Mouse (Mus musculus): ENCODE results near the gene Drd4. TPM values are rescaled to one million over a fixed set of nuclear protein-coding genes. Genes with fewer than 3 reads are reported as not detected.
A peak's percentile ranks its signal among the peaks of the same experiment; 100 is the strongest.

Drd4 gene
- total RNA-seq, 2 experiments from 2014 or later, result 0.45 to 0.55 TPM

DNA sequence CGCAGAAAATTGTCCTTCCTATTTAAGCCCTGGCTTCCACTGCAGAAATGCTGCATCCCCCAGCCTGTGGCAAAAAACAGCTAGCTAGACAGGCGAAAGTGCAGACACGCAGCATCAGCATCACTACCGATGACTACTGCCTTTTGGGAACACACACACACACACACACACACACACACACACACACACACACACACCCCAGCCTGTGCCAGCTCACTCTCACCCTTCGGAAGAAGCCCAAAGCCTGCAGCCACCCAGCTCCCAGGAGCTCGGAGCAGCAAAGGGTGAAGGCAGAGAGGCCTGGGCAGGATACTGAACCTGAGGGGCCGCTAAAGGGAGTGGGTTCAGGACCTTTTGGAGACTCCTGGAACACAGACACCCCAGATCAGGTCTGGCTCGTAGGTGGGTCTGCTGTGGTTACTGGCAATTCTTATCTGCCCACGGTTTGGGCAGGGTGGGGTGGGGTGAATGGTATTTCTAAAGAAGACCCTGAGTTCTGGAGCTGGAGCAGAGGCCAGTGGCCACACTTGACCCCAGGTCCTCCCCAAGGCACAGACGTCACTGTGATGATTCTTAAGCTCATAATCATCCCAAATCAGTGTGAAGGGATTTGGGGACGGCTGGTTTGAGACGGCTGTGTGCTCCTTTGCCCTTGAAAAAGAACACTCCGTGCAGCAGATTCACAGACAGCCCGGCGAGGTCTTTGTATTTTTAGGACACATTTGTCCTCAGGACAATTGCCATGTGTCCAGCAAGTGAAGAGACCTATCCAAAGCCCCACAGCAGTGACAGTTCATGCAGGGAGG, 980 bp downstream of the Drd4 start:
- no peak for DNase-seq (ENCODE audit: low spot score in 2 of 2)

DNA sequence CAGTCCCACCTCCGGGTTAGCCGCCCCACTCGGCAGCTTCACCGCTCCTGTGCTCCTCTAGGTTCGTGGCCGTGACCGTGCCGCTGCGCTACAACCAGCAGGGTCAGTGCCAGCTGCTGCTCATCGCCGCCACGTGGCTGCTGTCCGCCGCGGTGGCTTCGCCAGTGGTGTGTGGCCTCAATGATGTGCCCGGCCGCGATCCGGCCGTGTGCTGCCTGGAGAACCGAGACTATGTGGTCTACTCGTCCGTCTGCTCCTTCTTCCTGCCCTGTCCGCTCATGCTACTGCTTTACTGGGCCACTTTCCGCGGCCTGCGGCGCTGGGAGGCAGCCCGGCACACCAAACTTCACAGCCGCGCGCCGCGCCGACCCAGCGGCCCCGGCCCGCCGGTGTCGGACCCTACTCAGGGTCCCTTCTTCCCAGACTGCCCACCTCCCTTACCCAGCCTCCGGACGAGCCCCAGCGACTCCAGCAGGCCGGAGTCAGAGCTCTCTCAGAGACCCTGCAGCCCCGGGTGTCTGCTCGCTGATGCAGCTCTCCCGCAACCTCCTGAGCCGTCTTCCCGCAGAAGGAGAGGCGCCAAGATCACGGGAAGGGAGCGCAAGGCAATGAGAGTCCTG, 2.2 kb downstream of the Drd4 start:
- no peak for DNase-seq (ENCODE audit: low spot score in 2 of 2)

DNA sequence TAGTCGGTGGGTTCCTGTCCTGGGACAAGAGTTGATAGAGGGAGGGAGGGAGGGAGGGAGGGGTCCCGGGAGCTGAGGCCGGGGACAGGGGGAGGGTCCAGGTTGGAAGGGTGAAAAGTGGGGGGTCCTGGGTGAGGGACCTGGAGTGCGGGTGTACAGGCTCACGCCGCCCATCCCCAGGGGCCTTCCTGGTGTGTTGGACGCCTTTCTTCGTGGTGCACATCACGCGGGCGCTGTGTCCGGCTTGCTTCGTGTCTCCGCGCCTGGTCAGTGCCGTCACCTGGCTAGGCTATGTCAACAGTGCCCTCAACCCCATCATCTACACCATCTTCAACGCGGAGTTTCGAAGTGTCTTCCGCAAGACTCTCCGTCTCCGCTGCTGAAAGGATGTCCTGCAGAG, 2.7 kb downstream of the Drd4 start:
- DNase-seq (ENCODE audit: low spot score in 2 of 2), result no peak

DNA sequence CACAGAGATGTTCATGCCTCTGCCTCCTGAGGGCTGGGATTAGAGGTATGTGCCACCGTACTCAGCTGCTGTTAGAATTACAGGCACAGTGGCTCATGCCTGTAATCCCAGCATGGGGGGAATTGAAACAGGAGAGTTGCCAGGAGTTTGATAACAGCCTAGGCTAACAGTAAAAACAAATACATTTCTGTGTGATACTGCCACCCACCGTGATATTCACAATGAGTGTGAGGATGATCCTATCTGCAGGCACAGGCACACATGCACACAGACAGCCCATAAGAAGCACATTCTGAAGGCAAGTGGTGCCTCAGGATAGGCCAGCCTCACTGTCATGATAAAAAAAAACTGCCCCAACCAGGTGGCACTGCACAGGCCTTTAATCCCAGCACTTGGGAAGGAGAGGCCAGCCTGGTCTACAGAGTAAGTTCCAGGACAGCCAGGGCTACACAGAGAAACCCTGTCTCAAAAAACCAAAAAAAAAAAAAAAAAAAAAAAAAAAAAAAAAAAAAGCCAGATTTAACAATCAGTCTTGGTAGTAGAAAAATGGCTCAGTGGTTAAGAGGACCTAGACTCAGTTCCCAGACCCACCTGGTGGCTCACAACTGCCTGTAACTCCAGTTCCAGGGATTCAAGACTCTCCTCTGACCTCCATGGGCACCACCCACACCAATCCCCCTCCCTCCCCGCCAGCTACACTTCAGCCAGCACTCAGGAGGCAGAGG, 6.3 kb downstream of the Drd4 start:
- no peak for DNase-seq (ENCODE audit: low spot score in 2 of 2)

DNA sequence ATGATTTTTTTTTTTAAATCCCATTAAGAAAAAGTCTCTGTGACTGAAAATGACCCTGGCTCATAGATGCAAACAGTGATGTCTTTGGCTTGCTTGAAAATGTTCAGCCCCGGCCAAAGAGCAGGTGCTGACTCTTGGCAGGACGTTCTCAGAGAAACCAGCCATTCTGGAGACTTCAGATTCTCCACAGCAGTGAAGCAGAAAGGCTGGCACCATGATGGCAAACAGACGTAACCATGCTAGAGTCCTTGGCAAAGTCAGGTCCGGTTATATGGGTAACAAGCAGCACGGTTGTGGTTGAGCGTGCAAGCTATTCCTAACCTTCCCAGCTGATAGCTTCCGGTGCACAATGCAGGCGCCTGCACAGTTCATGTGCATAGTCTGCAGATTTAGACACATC, 7.4 kb downstream of the Drd4 start:
- no peak for DNase-seq (ENCODE audit: low spot score in 2 of 2)

DNA sequence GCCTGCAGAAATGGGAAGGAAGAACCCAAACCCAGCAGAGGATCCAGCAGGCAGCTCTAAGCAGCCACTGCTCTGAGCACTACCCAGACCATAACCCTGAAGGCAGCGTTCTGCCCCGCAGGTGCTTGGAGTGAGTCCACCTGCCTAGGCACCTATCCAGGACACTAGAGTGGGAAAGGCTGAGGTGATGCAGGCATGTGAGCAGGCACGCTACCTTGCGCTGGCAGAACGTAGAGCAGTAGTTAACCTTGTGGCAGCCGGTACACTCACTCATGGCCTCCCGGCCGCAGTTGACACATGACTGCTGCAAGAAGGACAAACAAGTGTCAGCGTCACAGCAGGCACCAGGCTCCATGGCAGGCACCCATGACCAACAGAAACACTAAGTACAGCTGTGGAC, 9.6 kb downstream of the Drd4 start:
- DNase-seq (ENCODE audit: low spot score in 2 of 2), result no peak

DNA sequence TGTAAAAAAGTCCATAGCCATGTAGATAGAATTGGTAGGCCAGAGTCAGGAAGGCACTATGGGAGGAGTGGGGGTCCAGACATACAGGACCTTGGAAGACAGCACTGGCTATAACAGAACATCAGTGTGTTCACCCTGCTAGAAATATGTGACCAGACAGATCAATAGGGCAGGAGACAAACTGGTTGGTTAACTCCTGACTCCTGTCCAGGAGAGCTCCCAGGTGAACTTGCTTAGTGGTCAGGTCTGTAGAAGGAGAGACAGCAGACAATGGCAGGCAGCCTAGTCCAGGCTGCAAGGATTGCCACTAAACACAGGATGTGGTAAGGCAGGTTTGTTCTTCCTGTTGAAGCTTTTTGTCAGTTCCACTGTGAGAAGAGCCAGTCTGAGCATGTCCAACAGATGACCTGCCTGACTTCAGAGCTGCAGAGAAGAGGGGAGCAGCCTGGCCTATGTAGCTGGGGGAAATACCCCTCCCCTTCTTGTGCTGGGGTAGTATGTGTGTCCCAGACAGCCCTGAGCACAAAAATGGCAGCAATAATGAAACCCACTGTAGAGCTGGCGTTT, 11.0 kb downstream of the Drd4 start:
- DNase-seq (ENCODE audit: low spot score in 2 of 2), result no peak

DNA sequence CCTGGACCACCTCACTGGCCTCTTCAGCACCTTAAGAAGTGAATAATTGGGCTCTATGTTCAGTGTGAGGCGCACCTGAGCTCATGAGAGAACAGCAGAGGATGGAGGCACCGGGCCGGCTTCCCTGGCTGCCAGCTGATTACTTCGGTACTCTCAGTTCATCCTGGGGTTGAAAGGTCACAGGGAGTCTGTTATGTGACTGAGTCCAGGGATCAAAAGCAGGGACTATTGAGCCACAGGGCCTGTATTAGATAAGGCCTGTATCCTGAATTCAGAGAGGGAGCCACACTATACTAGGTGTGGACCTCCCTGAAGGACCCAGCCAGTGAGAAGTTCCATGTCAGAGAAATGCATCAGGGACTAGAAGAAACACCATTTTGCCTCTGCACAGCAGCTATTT, 12.7 kb downstream of the Drd4 start:
- no peak for DNase-seq (ENCODE audit: low spot score in 2 of 2)

DNA sequence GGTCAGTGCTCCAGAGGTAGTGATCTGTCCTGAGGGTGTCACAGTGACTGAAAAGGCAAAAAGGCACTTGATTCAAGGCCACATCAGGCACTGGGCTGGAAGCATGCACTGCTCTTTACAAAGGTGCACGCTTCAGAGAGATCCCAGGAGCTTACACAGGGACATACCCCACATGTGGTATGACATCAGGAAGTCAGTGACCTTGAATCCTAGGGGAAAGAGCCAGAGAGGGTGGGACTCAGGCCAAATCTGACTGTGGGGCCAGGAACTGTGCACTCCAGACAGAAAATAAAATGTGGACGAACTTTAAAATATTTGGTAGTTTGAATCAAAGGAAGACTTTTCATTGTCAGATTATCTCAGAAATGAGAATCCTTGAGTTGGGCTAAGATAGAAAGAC, 22.6 kb downstream of the Drd4 start:
- DNase-seq (ENCODE audit: low spot score in 2 of 2), result no peak

DNA sequence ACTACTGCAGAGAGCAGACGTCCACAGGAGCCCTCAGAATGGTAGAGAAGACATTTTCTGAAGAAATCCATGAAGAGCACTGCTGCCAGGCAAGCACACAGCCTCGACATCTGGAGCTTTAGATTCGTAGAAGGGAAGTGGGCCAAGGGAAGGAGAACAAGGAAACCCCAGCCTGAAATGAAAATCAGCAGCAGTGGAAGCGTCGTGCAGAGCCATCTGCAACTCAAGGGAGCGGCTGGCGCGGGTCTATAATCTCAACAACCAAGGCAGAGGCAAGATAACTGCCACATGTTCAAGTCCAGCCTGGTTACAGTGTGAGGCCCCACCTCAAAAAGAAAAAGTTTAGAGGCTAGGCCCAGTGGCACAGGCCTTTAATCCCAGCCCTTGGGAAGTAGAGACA, 23.3 kb downstream of the Drd4 start:
- DNase-seq (ENCODE audit: low spot score in 2 of 2), result no peak

DNA sequence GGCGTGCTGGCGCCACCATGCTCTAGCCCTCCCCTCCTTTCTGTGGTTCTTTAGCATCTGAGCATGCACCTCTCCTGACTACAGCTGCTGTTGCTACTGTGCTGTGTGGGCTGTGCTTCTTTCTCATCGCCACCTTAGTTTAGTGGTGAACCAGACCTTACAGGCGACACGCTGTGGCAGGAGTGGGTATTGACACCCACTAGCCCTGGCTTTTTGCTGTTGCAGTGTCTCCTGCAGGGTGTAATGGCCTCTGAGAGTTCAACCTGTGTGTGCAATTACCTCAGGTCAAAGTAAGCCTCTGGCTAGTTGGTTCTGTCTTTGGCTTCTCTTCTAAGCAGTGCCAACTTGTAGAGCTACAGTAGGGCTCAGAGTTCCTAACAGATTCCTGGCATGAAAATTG, 24.2 kb downstream of the Drd4 start:
- DNase-seq (ENCODE audit: low spot score in 2 of 2), result no peak

DNA sequence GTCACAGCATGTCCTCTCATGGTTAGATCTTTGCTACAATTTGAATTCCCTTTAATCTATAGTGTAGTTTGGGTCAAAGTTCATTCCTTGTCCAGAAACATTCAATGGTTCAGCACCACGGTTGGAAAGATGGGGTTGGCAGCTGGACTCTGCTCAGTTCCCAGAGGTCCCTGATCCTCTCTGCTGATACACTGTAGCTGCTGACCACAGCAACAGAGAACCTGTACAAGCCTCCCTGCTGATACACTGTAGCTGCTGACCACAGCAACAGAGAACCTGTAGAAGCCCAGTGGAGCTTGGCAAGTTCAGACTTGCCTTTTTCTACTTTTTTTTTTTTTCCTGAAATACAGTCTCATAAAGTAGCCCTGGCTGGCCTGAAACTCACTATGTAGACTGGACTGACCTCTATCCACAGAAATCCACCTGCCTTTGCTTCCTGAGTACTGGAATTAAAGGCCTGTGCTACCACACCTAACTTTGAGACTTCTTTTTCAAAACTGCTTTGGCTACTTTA, 25.9 kb downstream of the Drd4 start:
- DNase-seq (ENCODE audit: low spot score in 2 of 2), result no peak

DNA sequence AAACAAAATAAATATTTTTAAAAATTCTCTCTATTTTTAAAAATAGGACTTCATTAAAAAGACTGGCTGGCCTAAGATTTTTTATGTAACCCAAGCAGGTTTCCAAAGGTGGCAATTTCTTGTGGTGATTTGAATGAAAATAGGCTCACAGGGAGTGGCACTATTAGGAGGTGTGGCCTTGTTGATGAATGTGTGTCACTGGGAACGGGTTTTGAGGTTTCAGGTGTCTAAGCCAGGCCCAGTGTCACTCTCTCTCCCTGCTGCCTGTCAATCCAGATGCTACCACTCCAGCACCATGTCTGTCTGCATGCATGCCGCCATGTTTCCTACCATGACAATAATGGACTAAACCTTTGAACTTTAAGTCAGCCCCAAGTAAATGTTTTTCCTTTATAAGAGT, 27.6 kb downstream of the Drd4 start:
- DNase-seq (ENCODE audit: low spot score in 2 of 2), result no peak

DNA sequence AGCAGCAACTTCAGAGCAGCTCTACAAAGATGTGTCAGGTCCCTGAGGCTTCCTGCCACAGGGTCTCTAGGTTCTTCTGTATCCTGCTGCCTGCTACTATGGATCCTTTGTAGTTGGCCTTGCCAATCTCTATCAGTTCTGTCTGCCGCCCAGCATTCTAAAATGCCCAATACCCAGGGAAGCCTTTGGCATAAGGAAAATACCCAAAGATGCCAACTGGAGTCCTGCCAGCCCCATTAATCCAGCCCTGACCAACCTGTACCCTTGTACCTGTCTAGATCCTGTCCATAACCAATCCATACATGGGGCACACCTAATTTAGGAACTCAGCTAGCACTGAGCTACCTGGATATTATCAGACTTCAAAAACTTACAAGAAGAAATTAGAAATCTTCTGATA, 32.9 kb downstream of the Drd4 start:
- DNase-seq (ENCODE audit: low spot score in 2 of 2), result no peak

DNA sequence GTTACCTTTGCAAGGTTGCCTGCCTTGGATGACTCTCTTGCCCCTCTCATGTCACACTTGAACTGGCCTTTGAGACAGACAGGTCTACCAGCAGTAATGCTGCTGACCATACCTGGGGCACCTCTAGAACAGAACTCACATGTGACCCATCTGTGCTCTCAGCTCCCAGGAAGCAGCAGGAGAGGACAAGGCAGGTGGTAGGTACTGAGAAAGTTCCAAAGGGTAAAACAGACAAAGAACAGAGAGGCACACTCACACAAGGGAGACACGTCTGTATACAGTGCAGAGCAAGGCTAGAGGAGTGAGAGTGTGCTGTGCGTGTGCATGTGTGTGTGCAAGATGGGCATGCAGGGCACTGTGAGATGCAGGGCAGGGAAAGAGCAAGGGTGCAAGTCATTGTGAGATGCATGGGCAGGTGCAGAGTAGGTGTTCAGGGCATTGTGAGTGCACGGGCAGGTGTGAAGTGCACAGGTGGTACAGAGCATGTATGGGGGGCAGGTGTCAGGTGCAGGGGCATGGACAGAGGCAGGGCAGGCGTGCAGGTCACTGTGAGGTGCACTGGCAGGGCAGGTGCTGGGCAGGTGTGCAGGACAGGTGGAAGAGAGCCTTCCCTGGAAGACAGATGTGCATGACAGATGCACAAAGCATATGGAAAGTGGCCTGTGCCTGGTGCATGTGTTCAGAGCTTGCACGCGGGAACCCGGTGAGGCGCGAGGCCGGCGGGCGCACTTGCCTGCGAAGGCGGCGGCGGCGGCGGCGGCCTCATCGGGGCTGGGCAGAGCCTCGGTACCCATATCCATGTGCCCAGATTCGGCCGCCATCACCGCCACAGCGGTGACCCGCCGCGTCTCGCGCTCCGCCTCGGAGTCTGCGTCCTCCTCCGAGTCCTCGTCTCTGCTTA, 35.0 kb downstream of the Drd4 start:
- peak in 1 of 2 experiments; percentile 24 for DNase-seq (ENCODE audit: low spot score in 2 of 2)

DNA sequence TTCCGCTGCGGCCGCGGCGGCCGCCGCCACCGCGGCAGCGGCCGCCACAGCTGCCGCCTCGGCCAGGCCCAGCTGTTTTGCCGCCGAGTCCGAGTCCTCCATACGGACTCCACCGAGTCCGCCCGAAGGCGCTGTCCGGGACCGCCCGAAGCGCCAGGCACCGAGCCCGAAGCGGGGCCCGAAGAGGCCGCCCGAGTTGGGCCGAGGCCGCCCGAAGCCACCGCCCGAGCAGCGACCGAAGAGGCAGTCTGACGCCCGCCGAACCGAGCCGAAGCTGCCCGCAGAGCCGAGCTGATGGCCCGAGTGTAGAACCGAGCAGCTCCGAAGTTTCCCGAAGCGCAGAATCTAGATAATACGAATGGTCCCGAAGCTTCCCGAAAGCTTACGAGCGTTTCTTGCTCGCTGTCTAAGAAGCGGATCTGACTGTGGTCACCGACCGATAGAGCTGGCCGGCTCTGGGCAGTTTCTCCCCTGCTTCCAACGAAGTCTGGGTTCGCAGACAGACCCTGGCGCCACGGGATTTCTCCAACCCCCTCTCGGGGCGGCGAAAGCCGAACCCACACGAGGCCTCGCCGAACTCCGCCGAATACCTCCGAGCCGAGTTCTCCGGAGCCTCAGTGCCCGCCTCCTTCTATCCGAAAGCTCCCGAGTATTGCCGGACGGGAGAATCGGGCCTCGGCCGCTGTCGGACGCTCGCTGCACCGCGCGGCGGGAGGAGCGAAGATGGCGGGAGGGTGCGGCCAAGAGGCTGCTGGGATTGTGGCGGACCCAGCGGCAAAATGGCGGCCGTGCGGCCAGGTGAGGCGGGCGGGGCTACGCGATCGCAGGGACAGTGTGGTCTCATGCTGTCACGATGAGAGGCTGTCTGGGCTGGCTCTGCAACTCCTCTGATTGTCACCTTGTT, 35.9 kb downstream of the Drd4 start, which contains the start of the genes Deaf1 and Tmem80:
TSS of gene Deaf1 (minus strand) at position 222 of the 904 bp plus-strand sequence.
TSS of gene Tmem80 (plus strand) at position 271 of the 904 bp plus-strand sequence.
- DNase-seq (ENCODE audit: low spot score in 2 of 2), result peak; percentile 100

DNA sequence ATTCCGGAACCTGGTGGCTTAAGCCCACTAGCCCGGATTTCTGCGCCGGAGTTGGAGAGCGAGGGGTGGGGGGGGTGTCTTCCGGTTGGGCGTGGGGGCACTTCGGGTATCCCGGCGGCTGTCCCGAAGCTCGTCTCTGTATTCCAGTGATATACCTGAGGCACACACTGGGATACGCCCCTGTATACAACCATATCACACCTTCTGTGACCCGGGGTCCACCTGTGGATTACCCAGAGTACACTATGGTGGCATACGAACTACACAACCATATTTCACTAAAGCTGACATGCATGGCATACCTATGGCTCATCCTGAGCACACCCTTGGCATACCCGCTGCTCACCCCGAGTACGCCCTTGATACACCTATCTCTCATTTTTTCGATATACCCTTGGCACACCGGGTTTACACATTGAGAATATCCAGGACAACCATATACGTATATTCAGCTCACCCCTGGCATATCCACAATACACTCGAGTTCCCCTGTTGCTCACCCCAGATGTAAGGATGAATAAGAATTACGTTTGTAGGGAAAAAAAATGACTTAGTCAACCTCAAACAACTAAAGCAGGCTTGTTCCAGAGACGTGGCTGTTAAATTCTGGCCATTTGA, 36.7 kb downstream of the Drd4 start:
- DNase-seq (ENCODE audit: low spot score in 2 of 2), result no peak

DNA sequence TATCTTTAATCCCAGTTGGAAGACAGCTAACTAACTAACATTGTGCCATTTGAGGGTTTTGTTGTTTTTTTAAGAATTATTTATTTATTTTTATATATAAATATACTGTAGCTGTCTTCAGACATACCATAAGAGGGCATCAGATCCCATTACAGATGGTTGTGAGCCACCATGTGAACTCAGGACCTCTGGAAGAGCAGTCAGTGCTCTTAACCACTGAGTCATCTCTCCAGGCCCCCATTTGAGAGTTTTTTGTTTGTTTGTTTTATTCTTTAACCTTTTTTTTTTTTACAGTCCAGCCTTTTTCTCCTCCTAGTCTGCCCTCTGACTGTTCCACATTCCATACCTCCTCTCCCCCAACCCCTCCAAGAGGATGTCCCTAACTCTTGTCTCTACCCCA, 38.9 kb downstream of the Drd4 start:
- no peak for DNase-seq (ENCODE audit: low spot score in 2 of 2)

DNA sequence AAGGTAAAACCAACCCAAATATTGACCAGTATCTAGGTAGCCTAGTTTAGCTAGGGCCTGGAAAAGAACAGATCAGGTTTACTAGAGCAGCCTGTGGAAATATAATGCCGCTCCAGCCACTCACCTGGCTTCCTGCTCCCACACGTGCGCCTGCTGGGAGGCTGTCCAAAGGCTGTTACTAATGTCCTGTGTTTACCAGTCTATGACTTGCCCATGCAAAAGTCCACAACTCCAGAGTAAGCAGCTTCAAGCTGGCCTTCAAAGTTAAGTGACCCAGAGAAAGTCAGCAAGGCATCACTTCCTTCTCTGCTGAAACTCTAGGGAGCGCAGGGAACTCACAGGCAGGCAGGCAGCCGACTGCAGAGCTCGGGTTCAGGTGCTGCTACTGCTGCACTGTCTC, 40.2 kb downstream of the Drd4 start:
- DNase-seq (ENCODE audit: low spot score in 2 of 2), result no peak

All from layer of hippocampus, postnatal 10 days (tissue).